Mouse (Mus musculus) MEL (cell line): ENCODE measurements around the gene Rcn1. TPM values are rescaled to one million over a fixed set of nuclear protein-coding genes. Genes with fewer than 3 reads are reported as not detected.

Source experiments
- DNase-seq: peaks from one replicate; pipeline ENCODE4 v3.0.0; 2011; ENCODE audit warnings: low read depth, low spot score
- H3K27ac ChIP-seq: 2 replicates; pipeline ENCODE4 v1.5.1; 2012; ENCODE audit warnings: low read depth, mild to moderate bottlenecking, control low read depth, low read length, moderate library complexity; ENCODE audit not compliant: control insufficient read depth
- H3K27me3 ChIP-seq, 2 experiments: fragments of 150-350 bp in 1 of 2; sonication (generic) in 1 of 2; 2 replicates each; pipeline ENCODE4 v1.6.1; 2012; ENCODE audit warnings: low read length in 2 of 2, mild to moderate bottlenecking in 2 of 2, improper control_type of control experiment in 1 of 2, moderate library complexity in 1 of 2; ENCODE audit not compliant: insufficient read depth in 2 of 2, control insufficient read depth in 1 of 2
- H3K36me3 ChIP-seq, 2 experiments: 2 replicates each; pipeline ENCODE4 v1.6.1; 2012 to 2014; ENCODE audit warnings: low read length in 2 of 2, improper control_type of control experiment in 1 of 2, inconsistent platforms in 1 of 2, mild to moderate bottlenecking in 1 of 2; ENCODE audit not compliant: insufficient read depth in 2 of 2, control insufficient read depth in 1 of 2
- H3K4me1 ChIP-seq, 2 experiments: fragments of 150-350 bp in 1 of 2; sonication (generic) in 1 of 2; 2 replicates each; pipeline ENCODE4 v1.6.1; 2012; ENCODE audit warnings: low read length in 2 of 2, improper control_type of control experiment in 1 of 2, mild to moderate bottlenecking in 1 of 2; ENCODE audit not compliant: insufficient read depth in 2 of 2, control insufficient read depth in 1 of 2
- H3K4me3 ChIP-seq, 2 experiments: fragments of 150-350 bp in 1 of 2; sonication (generic) in 1 of 2; 2 replicates each; pipeline ENCODE4 v1.5.1; 2012; ENCODE audit warnings: low read depth in 2 of 2, low read length in 2 of 2, mild to moderate bottlenecking in 2 of 2, moderate library complexity in 2 of 2, control low read depth in 1 of 2, improper control_type of control experiment in 1 of 2; ENCODE audit not compliant: control insufficient read depth in 1 of 2, insufficient read depth in 1 of 2
- H3K79me2 ChIP-seq: 2 replicates; pipeline ENCODE4 v1.6.1; 2012; ENCODE audit warnings: mild to moderate bottlenecking, low read length, moderate library complexity; ENCODE audit not compliant: control insufficient read depth, poor library complexity, insufficient read depth
- H3K9ac ChIP-seq: 2 replicates; pipeline ENCODE4 v1.6.1; 2012; ENCODE audit warnings: low read depth, mild to moderate bottlenecking, control low read depth, low read length, moderate library complexity; ENCODE audit not compliant: control insufficient read depth, poor library complexity, severe bottlenecking
- H3K9me3 ChIP-seq: fragments of 150-350 bp; sonication (generic); replicated peaks from 2 replicates; pipeline ENCODE4 v1.6.1; 2012; ENCODE audit warnings: mild to moderate bottlenecking, low read length, improper control_type of control experiment, moderate library complexity; ENCODE audit not compliant: insufficient read depth
- BHLHE40 ChIP-seq: IDR thresholded peaks from 2 replicates; pipeline ENCODE4 v1.6.1; 2012; ENCODE audit warnings: low read depth, mild to moderate bottlenecking, inconsistent platforms, low read length, improper control_type of control experiment, borderline replicate concordance
- CHD2 ChIP-seq: IDR thresholded peaks from 2 replicates; pipeline ENCODE4 v1.6.1; 2011; ENCODE audit warnings: low read length, improper control_type of control experiment
- E2F4 ChIP-seq: IDR thresholded peaks from 2 replicates; pipeline ENCODE4 v1.6.1; 2011; ENCODE audit warnings: low read depth, low read length, improper control_type of control experiment, borderline replicate concordance
- EP300 ChIP-seq, 2 experiments: IDR thresholded peaks; 2 replicates each; pipeline ENCODE4 v1.6.1; 2011; ENCODE audit warnings: improper control_type of control experiment in 2 of 2, low read length in 2 of 2, low read depth in 1 of 2, mild to moderate bottlenecking in 1 of 2
- ETS1 ChIP-seq: IDR thresholded peaks from 2 replicates; pipeline ENCODE4 v1.6.1; 2012; ENCODE audit warnings: low read depth, mild to moderate bottlenecking, inconsistent platforms, low read length, improper control_type of control experiment, moderate library complexity
- JUND ChIP-seq: IDR thresholded peaks from 2 replicates; pipeline ENCODE4 v1.6.1; 2011; ENCODE audit warnings: low read depth, mild to moderate bottlenecking, improper control_type of control experiment, low read length
- MAFK ChIP-seq: IDR thresholded peaks from 2 replicates; pipeline ENCODE4 v1.6.1; 2011; ENCODE audit warnings: low read depth, mild to moderate bottlenecking, low read length, improper control_type of control experiment, borderline replicate concordance
- MEF2A ChIP-seq: IDR thresholded peaks from 2 replicates; pipeline ENCODE4 v1.6.1; 2014; ENCODE audit warnings: low read depth, mild to moderate bottlenecking, inconsistent platforms, low read length, improper control_type of control experiment; ENCODE audit not compliant: poor library complexity, insufficient replicate concordance, severe bottlenecking; ENCODE audit errors: extremely low read depth
- MXI1 ChIP-seq: IDR thresholded peaks from 2 replicates; pipeline ENCODE4 v1.6.1; 2011; ENCODE audit warnings: mild to moderate bottlenecking, low read depth, low read length, improper control_type of control experiment
- MYB ChIP-seq: IDR thresholded peaks from 2 replicates; pipeline ENCODE4 v1.6.1; 2011; ENCODE audit warnings: mild to moderate bottlenecking, low read depth, low read length, improper control_type of control experiment
- UBTF ChIP-seq: IDR thresholded peaks from 2 replicates; pipeline ENCODE4 v1.6.1; 2012; ENCODE audit warnings: low read depth, mild to moderate bottlenecking, inconsistent platforms, low read length, improper control_type of control experiment, moderate library complexity, borderline replicate concordance; ENCODE audit not compliant: insufficient read depth
- USF1 ChIP-seq: IDR thresholded peaks from 2 replicates; pipeline ENCODE4 v1.6.1; 2014; ENCODE audit warnings: low read depth, mild to moderate bottlenecking, inconsistent platforms, low read length, improper control_type of control experiment, moderate library complexity
- polyA plus RNA-seq, 2 experiments: library from polyadenylated mRNA; stranded (reverse) in 1 of 2; unstranded in 1 of 2; fragments of >175 nt in 1 of 2; fragments of >200 nt in 1 of 2; gene quantifications; 2 replicates each; pipeline versions ENCODE4 v1.2.1 to v1.2.4; 2012; ENCODE audit warnings: low replicate concordance in 2 of 2, low read depth in 1 of 2; ENCODE audit not compliant: insufficient read length in 2 of 2, insufficient read depth in 1 of 2, missing spikeins in 1 of 2
- total RNA-seq: library from RNA; depleted of rRNA; stranded (reverse); fragments of 300-350 nt; gene quantifications from 2 replicates; pipeline ENCODE4 v1.2.3, GENCODE M21; 2012

The Rcn1 gene
- total and polyA plus RNA-seq, 3 experiments: 45.7 to 51.0 TPM; not detected in 1

DNA sequence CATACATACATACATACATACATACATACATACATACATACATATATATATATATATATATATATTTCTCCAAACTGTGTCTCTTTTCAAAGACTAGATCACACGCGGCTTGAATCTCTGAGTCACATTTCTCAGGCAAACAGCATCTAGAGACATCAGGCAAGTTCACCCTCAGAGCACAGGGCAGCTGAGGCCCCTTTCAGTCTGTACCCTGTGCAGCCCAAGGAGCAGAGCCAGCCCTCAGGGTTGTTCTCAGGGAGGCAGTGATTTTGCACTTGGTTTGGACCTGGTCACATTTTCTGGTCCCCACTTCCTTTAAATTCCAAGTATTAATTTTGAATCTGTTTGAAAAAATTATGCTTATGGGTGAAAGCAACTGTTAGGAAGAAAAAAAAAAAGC lies 39.4 kb upstream of the Rcn1 start:
- TF ChIP-seq E2F4: no peak
- TF ChIP-seq USF1: no peak
- no peak for TF ChIP-seq EP300 (IDR thresholded peaks at IDR 0.05; ENCODE audit: low read depth in 1 of 2, low read length in 2 of 2)
- TF ChIP-seq BHLHE40: no peak
- TF ChIP-seq MEF2A: no peak
- no peak for TF ChIP-seq ETS1
- no peak for TF ChIP-seq MYB
- TF ChIP-seq, all 39 proteins: peak for 0
- no peaks in the 10 kb centered on the region for H3K4me1 ChIP-seq
- peaks cover 6 to 10% of the 10 kb centered on the region in 2 experiments; a peak in 3 of 4 replicates for H3K27me3 ChIP-seq
- H3K9me3 ChIP-seq: no peaks in the 10 kb centered on the region
- no peak overlapping the region for H3K9ac ChIP-seq
- H3K79me2 ChIP-seq: no peaks in the 10 kb centered on the region
- DNase-seq: no peak
- no peak overlapping the region for H3K27ac ChIP-seq
- no peak overlapping the region for H3K4me3 ChIP-seq
- H3K36me3 ChIP-seq: no peaks in the 10 kb centered on the region

DNA sequence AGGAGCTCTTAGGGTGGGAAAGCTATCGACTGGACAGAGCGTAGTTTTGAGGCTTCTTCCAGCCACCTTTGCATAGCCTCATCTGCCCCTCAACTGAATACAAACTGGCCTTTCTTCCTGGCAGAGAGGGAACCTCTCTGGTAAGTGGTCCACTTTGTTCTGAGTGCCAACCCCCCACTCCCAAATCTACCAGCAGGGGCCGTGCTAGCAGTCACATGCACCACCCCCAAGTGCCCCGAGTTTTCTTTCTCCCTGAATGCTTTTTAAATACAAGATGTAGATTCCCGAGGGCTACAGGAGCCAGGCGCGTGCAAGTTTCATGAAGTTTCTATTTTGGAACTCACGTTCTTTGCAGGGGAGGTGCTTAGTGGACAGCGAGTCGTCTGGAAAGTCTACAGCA lies 33.8 kb upstream of the Rcn1 start:
- Histone ChIP-seq H3K4me1 (peaks cover 0 to 3% of the 10 kb centered on the region in 2 experiments; a peak in 1 of 4 replicates), H3K36me3 (no peaks in the 10 kb centered on the region), H3K9ac (no peak overlapping the region), H3K27me3 (peaks cover 5 to 10% of the 10 kb centered on the region in 2 experiments; a peak in 3 of 4 replicates), H3K79me2 (no peaks in the 10 kb centered on the region), H3K27ac (no peak overlapping the region), H3K4me3 (no peak overlapping the region), H3K9me3 (no peaks in the 10 kb centered on the region)
- DNase-seq: no peak
- TF ChIP-seq ETS1: no peak
- no peak for TF ChIP-seq MAFK
- no peak for TF ChIP-seq CHD2
- TF ChIP-seq MXI1: no peak
- TF ChIP-seq JUND: no peak

DNA sequence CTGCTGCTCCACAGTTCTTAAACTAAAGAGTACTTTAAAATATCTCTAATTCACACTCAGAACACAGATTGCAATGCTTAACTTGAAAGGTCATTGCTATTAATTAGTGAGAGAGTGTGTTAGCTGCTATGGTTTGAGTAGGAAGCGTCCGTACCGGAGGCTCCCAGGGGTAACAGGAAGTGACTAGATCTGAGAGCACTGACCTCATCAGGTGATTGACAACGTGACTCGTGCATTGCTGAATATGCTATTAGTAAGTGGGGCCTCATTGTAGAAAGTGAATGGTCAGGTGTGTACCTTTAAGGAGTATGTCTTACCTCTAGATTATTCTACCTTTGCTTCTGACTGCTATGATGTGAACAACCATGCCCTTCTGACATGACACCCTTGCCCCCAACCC lies 31.3 kb upstream of the Rcn1 start:
- no peaks in the 10 kb centered on the region for H3K9me3 ChIP-seq
- no peak overlapping the region for H3K4me3 ChIP-seq
- no peaks in the 10 kb centered on the region; a peak in 1 of 4 replicates for H3K36me3 ChIP-seq
- H3K27me3 ChIP-seq: peaks cover 3 to 10% of the 10 kb centered on the region in 2 experiments; a peak in 3 of 4 replicates
- H3K27ac ChIP-seq: no peak overlapping the region
- H3K79me2 ChIP-seq: no peaks in the 10 kb centered on the region
- no peak for DNase-seq
- no peak for TF ChIP-seq UBTF
- TF ChIP-seq, all 39 proteins: peak for 0
- Histone ChIP-seq H3K9ac (no peak overlapping the region), H3K4me1 (peaks cover 0 to 3% of the 10 kb centered on the region in 2 experiments; a peak in 1 of 4 replicates)
